Mouse (Mus musculus): ENCODE measurements around the gene Mfsd4a.

Mfsd4a gene

DNA sequence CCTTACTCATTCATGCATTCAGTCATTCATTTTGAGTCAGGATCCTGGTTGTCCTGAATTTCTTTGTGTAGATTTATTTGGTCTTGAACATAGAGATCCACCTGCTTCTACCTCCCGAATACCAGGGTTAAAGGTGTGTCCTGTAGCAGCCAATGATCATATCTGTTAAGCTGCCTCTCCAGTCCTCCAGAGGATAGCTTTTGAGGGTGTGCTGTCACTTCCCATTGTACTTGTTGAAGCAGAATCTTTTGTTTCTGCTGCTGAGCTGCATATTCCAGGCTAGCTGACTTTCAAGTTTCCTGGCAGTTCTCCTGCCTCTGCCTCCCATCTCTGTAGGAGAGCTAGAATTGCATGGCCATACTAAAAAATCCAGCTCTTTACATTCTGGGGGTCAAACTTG is 51.2 kb downstream of the Mfsd4a start:
- DNase-seq (ENCODE audit: low spot score), result no peak

DNA sequence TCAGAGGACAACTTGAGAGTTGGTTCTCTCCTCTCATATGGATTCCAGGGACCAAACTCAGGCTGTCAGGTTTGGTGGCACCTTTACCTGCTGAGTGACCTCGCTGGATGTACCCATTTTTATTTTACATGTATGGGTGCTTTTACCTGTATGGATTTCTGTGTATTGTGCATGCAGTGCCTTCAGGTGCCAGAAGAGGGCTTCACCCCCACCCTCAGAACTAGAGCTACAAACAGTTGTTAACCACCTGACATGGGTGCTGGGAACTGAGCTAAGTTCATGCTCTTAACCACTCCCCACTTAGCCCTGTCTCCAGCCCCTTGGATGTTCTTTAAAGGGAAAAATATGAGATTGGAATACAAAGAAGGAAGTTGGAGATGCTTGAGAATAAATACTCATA is 53.1 kb downstream of the Mfsd4a start:
- no peak for DNase-seq (ENCODE audit: low spot score)

DNA sequence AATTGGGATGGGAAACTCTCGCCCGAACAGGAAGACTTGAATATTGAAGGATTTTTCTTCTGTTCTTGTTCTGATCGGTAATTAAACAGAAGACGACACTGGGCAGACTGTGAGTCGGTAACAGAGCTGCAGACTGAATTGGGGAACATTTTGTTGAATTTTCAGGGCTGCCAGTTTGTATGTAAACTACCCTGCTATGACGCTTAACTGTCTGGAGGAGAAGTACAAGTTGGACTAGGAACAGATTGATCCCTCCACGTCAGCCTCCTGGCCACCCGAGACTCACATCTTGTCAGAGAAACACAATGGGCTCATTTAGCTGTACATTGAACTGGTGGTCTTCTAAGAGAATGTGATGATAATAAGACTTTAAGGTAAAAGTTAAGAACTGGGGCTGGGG is 55.0 kb downstream of the Mfsd4a start:
- DNase-seq (ENCODE audit: low spot score), result no peak

DNA sequence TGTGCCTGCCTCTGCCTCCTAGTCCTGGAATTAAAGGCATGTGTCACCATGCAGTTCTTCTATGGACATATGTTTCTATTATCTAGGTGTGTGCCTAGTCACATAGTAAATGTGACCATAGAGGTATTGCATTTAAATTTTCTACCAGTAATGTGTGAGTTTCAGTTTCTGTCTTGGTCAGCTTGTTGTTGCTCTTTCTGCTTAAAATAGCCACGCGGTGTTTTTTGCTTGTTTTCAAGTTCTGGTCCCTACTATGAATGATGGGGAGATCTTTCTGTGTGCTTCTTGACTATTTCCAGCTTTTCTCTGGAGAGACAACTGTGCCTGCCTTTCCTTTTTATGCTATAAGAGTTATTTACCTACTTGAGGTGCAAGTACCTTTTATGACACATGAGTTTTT is 56.1 kb downstream of the Mfsd4a start:
- DNase-seq (ENCODE audit: low spot score), result no peak

DNA sequence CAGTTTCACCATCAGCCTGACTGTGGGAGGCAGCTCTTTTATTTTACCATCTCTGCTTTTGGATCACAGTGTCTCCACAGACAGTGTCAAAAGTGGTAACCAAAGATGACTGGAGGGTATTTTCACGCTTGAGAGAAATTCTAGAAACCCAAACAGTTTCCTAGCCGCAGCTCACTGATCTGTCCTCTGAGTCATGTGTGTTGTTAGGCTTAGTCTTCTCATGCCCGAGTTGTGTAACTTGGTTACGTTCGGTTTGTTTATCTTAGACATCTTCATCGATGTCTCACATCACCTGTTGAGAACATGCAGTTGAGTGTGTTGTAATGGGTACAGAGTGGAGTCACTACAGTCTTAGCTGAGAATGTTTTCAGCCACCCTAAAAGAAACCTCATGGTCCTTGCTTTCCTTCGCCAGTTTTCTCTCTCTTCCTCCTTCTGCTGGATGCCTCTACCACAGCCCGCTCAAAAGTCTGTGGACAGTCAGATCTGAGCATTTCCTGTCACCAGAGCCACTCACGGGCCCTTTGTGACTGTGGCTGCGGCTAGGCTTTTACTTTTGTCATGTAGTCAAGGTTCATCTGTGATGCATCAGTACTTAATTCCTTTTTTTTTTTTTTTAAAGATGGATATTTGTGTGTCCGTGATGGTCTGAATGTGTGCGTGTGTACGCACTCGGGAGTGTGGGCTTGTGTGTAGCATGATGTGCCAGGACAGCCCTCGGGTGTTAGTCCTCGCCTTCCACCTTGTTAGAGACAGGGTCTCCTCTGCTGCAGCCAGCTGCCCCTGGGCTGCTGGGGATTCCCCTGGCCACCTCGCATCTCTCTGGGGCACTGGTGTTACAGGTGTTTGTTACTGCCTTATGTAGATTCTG is 57.0 kb downstream of the Mfsd4a start:
- no peak for DNase-seq (ENCODE audit: low spot score)

DNA sequence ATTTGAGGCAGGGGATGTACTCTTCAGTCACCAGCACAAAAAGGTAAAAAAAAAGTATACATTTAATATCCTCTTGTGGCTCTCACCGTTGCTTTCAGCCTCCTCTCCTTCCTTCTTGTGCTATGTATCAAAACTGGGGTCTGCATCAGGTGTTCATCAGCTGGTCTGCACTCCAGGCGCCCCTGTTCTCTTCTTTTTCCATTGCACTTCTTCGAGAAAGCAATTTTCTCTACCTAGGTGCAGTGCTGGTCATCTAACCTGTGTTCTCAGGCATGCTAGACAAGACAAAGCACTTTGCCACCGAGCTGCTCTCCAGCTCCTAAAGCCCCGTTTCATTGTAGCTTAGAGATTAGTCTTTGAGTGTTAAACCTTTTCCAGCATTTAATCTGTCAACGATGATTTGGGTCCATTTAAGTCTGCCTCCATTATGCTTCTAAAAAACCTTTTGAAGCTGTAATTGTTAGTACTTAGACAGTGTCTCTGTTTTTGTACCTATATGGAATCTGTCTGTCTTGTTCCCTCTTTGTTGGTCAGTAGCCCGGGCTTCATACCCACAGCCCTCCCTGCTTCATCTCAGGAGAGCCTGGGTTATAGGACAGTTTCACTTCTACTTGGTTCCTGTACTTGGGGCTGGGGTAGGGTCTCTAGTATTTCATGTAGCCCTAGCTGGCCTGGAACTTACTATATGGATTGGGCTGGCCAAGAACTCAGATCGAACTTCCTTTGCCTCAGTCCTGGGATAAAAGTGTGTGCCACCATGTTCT is 58.8 kb downstream of the Mfsd4a start:
- DNase-seq (ENCODE audit: low spot score), result no peak

DNA sequence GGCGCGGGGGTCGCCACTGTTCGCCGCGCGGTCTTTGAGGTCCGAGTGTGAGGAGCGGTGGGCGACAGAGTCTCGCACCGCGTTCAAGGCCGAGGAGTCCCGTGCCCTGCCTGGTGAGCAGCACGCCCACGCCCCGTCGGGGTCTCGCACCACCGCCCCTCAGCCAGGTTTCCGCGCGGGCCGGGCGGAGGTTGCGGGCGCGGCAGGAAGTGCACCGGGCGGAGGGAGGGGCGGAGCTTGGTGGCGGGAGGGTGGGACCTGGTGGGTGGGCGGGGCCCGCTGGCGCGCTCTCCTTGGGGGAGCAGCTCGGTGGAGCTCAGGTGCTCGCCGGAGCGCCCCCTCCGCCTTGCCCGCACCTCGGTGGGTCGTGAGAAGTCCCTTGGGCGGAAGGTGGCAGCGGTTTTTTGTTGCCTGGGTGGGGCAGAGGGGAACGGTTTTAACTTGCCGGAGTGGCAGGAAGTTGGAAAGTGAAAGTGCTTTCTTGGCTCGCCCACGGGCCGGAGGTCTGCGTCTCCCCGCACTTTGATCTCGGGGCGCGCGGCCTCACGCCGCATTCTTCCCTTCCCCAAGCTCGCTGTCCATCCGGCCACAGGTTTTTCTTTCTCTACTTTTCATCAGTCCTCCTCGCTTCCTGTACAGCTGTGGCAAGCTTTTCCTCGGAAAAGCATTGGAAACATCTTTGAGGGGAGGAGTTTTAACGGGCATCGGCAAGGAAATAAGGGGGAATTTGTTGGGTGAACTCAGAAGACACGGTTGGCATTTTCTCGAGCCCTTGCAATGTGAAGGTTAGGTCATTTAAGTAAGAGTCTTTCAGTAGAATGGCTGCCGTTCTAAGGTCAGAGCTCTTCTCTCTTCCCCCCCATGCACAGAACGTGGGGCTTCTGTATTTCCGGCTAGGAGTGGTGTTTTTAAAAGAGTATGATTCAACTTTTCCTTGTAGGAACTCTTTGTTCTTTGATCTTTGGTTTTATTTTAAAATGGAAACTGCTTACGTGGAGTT is 59.7 kb downstream of the Mfsd4a start:
- peak; percentile 42 for DNase-seq (ENCODE audit: low spot score)

DNA sequence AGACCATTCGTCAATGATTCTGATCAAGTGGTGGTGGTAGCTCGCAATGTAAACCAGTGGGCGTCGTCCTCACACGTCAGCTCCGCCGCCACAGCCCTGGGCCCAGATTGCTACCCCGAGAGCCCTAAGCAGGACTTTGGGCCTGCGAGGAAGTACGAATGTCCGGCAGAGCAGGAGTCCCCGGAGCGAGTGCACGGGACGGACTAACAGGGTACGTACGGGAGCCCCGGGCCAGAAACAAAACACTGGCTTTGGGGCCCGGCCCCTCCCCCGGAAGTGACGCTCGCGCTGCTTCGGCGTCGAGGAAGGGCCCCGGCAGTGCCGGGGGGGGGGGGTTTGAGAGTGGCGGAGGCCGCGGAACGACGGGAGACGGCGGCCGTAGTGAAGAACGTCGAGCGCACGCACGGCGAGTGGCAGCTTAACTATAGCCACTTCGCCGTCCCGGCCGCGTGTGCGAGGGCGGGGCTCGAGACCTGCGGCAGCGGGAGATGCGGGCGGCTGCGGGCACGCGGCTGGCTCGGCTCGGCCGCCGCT is 60.5 kb downstream of the Mfsd4a start, which contains the start of gene Elk4:
Gene Elk4, plus strand, starts transcription at position 326 of the 534 bp plus-strand sequence.
- peak; percentile 64 for DNase-seq (ENCODE audit: low spot score)

DNA sequence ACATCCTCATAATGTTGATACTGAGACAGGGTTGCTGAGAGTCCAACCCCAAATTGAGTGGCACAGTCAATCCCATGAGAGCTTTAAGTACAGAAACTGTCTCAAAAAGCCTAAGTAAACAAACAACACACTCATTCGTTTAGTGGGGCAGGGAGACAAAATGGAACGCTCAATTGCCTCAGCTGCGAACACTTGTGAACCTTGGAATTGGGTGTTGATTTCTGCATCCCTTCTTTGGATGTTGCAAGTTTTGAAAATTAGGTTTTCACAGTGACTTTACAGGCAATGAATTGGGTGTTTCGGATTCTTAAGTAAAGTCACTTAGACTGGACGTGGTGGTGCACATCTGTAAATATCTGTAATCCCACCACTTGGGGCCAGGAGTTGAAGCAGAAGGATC is 61.1 kb downstream of the Mfsd4a start:
- DNase-seq (ENCODE audit: low spot score), result no peak

DNA sequence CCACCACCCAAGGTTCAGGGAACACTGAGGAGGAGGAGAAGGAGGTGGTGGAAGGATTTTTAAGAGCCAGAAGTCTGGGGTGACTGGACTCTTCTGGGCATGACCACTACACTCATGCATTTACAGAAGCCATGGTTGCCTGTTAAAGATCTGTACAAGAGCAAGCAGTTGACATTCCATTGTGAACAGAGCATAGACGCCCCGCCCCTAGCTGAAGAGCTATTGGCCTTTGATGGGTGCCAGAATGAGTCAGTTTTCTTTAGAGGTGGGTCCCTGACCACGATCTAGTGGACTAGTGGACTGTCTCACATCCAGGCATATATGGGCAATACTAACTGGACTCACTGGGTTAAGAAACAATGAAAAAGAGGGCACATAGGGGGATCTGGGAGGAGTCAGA is 61.8 kb downstream of the Mfsd4a start:
- DNase-seq (ENCODE audit: low spot score), result no peak

DNA sequence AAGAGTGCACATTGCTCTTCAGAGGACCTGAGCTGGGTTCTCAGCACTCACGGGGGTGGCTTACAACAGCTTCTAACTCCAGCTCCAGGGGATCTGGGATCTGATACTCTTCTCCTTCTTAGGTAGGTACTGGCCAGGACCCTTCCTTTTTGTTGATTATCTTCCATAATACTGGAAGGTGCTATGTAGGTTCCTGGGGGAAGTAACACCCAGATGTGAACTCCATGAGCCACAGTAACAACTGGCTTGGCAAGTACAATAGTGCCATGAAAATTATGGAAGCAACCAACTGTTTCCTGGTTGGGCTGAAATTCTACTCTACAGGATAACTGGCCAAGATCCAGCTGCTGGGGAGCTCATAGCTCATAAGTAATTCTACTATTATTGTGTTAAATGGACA is 62.4 kb downstream of the Mfsd4a start:
- no peak for DNase-seq (ENCODE audit: low spot score)

DNA sequence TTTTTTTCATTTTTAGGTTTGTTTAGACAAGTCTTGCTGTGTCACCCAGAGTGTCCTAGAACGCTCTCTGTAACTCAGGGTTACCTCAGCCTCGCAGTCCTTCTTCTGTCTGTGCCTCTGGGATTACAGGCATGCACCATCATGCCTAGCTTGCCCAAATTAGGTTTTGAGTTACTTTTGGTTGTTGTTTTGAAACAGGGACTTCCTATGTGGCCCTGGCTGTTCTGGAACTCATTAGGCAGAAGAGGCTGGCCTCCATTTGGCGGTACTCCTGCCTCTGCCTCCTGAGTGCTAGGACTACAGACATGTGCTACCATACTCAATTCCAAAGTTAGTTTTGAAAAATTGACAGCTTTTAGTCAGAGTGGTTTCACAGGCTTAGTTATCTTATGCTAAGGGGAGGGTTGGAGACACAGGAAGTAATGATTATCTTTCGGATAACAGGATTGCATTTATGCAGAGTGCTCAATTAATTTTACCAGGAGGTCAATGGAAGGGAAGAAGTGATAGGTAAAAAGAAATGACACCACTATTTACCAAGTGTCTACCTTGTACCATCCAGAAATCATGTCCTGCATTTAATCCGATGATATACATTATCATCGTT is 63.2 kb downstream of the Mfsd4a start:
- DNase-seq (ENCODE audit: low spot score), result no peak

DNA sequence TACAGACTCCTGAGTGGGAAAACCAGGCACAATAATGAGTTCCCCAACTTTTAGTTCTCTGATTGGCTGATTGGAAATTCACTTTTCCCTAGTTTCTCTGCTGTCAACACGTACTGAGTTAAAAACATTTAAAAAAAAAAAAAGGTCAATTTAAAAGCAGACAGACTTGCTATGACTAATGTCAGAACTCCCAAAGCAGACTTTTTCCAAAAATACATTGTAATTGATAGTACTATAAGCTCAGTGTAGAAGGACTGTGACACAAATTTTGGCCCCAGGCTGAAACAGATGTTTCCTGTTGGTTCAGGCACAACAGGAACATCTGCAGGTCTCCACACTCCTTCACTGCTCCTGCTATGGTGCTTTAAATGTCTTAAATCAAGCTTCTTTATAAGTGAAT is 64.0 kb downstream of the Mfsd4a start:
- DNase-seq (ENCODE audit: low spot score), result no peak

DNA sequence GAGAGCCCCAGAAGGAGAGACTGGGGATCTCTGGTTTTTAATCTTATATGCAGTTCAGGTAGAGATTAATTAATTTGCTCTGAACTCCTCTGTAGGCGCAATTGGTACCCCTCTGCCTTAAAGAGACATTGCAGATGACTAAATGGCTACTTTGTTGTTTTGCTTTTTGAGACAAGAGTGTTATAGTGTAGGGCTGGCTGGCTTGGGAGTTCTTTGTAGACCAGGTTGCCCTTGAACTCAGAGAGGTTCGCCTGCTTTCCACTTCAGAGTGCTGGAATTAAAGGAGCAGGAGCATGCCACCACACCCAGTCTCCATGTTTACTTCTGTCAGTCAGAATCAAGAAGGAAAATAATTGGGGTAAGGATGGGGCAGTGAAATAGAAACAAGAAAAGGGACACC is 64.8 kb downstream of the Mfsd4a start:
- no peak for DNase-seq (ENCODE audit: low spot score)

DNA sequence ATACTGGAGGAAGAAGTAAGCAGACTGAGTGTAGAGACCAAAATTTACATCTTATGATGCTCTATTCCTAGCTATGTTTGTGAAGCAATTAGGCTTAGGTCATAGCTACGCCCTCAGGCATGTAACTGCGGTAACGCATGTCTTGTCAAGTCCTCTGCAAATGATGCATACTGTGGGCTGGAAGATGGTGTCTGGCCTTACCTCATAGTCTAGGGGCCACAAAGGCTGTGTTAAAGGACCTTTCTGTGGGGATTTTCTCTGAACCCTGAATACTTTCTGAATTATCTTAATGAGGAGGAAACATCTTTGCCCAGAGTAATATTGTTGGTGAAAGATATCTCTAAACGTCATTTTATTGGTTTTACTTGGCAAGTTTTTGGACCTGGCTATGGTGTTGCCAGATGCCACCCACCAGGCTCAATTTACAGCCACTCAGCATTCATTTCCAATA is 66.0 kb downstream of the Mfsd4a start:
- DNase-seq (ENCODE audit: low spot score), result no peak

DNA sequence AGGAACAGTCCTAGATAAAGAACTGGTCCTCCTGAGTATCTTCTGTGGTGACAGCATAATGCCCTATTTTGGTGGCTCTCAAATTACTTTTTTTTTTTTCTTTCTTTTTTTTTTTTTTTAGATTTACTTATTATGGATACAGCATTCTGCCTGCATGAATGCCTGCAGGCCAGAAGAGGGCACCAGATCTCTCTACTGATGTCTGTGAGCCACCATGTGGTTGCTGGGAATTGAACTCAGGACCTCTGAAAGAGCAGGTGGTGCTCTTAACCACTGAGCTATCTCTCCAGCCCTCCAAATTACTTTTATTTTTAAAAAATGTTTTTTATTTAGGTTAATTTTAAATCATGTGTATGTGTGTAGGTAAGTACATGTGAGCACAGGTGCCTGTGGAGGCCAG is 67.4 kb downstream of the Mfsd4a start:
- DNase-seq (ENCODE audit: low spot score), result no peak

DNA sequence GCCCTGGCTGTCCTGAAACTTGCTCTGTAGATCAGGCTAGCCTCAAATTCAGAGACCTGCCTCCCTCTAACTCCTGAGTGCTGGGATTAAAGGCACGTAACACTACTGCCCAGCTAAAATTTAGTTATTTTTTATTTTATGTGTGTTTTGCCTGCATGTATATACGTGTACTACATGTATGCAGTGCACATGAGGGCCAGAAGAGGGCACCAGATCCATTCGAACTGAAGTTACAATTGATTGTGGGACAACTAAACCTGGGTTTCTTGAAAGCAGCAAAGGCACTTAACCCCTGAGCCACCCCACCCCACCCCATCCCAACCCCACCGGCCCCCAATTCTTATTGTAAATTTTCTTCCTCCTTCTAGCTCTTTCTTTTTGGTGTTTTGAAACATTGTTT is 72.8 kb downstream of the Mfsd4a start:
- DNase-seq (ENCODE audit: low spot score), result no peak

DNA sequence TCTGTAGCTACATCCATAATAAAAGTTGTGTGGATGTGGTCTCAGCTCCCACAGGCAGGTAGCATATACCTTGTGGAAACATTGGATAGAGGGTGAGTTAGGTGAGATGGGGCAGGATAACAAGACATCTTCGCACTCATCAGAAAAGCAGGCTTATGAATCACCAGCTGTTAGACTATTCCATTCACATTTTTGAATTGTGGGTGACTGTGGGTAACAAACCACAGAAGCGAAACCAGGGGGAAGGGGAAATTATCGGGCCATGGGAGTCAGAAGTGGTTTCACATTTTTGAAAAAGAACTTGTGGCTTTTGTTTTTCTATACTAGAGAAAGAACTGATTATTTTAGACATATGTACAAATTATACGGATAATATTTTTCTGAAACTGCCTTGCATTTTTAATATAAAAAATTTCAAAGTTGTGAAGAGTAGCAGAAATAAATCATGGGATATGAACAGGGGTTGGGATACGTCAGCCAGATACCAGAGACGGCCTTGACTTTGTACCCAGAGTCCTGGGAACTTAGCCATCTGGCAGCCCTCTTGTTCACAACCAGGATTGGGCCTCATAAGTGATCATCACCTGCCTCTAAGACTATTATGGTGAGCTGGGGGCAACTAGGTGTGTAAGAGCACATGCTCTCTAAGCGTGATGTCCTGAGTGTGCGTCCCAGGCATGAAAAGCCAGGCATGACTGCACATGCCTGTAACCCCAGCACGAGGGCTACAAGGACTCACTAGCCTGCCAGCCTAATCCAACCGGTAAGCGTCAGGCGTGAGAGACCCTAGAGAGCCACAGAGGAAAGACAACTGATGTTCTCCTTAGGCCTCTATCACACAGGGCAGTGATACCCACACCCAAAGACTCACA is 74.5 kb downstream of the Mfsd4a start:
- DNase-seq (ENCODE audit: low spot score), result no peak

DNA sequence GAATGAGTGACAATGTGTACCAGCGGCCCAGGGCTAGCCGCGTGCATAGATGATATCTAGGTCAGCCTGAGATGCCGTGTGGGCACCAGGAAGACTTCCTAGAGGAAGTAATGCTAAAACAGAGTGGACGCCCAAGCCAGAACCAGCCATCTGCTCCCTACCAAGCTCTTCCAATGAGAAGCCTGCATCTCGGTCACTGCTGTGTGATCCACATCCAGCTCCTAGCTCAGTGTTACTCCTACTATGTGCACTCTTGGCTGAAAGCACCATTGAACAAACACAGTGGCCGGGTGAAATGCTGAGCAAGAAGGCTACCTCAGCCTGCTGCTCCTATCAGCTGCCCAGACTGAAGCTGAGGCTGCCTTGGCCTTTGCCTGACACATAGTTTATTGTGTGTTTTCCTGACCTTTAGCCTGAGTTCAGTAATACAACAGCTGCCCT is 75.3 kb downstream of the Mfsd4a start:
- DNase-seq (ENCODE audit: low spot score), result no peak

DNA sequence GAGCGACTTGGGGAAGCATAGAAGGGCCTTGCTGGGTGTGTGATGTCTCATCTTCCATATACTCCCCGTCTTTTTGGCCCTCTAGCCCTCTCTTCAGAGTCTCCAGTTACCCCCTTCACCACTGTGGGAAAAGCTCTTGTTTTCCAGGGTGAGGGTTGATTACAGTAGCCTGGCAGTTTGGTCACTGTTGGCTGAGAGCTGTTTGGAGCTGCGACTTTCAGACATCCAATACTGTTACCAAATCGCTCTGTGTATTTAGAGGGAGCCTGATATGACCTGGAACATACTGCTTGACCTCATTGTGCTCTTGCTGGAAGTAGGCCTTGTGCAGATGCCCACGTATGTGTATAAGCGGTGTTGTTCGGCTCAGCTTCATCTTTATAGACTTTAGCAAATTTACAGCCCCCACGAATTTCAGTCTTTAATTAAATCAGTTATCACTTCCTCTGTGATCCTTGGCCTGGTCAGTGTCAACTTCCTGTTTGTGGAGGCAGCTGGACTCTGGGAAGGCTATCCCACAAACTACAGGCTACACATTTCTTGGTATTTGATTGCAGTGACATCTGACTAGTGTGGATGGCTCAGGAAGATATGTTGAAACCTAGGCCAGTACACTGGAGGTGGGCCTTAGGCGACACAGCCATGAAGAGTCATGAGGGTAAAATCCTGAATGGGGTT is 77.6 kb downstream of the Mfsd4a start:
- no peak for DNase-seq (ENCODE audit: low spot score)
